In genomic region chr17:34304751-34305150, GRCm38 (mm10) we compare ENCODE assay signal across 10 mouse cellular contexts. TPM values are rescaled to one million over a fixed set of nuclear protein-coding genes. Genes with fewer than 3 reads are reported as not detected.
DNase-seq lines count a peak whose midpoint lies in the region; ATAC-seq and TF ChIP-seq lines count a peak whose summit lies in the region.
"Had no signal": no experiment of that assay in that cellular context is flagged by ENCODE, and none has a peak within 500 bp of the region (broad histone marks: within the 10 kb centered on the region; RNA-seq: fewer than 3 reads in every experiment).

No protein-coding gene starts in this region.

- no peaks in the 10 kb centered on the region for H3K4me1 ChIP-seq in intestine, embryonic 14.5 days (replicated peaks; ENCODE audit: control insufficient read depth, insufficient read depth, low read length)
- no peaks in the 10 kb centered on the region for H3K4me1 ChIP-seq in intestine, embryonic 16.5 days (ENCODE audit: control insufficient read depth, insufficient read depth, low read length)
- no peaks in the 10 kb centered on the region; the same call in 1 of the 2 replicates for H3K4me1 ChIP-seq in midbrain, postnatal 0 days (ENCODE audit: insufficient read depth, low read length)

- intact Hi-C loops in heart, postnatal 14 days (cut with DNase I): no loop called here

- H3K36me3 ChIP-seq in intestine, embryonic 14.5 days (ENCODE audit: control insufficient read depth, insufficient read depth, low read length): no peaks in the 10 kb centered on the region
- no peaks in the 10 kb centered on the region for H3K36me3 ChIP-seq in intestine, embryonic 16.5 days (ENCODE audit: control insufficient read depth, insufficient read depth, low read length)
- H3K36me3 ChIP-seq in midbrain, postnatal 0 days (ENCODE audit: insufficient read depth, low read length): no peaks in the 10 kb centered on the region
- H3K36me3 ChIP-seq: liver, embryonic 15.5 days had no signal

- no peak overlapping the region for H3K9ac ChIP-seq in intestine, embryonic 14.5 days (ENCODE audit: low read length)
- H3K9ac ChIP-seq in intestine, embryonic 16.5 days (ENCODE audit: low read depth, low read length): no peak overlapping the region
- no peak overlapping the region for H3K9ac ChIP-seq in midbrain, postnatal 0 days (replicated peaks; ENCODE audit: low read length, poor library complexity, severe bottlenecking)
- H3K9ac ChIP-seq: liver, embryonic 15.5 days had no signal

- peak; percentile 62 for DNase-seq in intestine, embryonic 14.5 days (ENCODE audit: low spot score)
- peak; percentile 41 for DNase-seq in MEL-GATA-1-ER (ENCODE audit: extremely low read depth, low read depth)
- peak; percentile 69 to 72 for DNase-seq in cerebellum, postnatal 14 days
- DNase-seq in heart, postnatal 14 days: peak; percentile 49 to 73
- DNase-seq in layer of hippocampus, adult 9-11 months: peak; percentile 84
- peak; percentile 77 for DNase-seq in midbrain, postnatal 0 days (ENCODE audit: low spot score)
- peak; percentile 63 for DNase-seq in thymus, postnatal 25 days

- no peak overlapping the region for H3K4me3 ChIP-seq in intestine, embryonic 14.5 days (ENCODE audit: low read depth, low read length)
- no peak overlapping the region for H3K4me3 ChIP-seq in intestine, embryonic 16.5 days (ENCODE audit: low read length)
- no peak overlapping the region for H3K4me3 ChIP-seq in midbrain, postnatal 0 days (ENCODE audit: low read depth, low read length)
- H3K4me3 ChIP-seq: liver, embryonic 15.5 days had no signal

- TF ChIP-seq CTCF in midbrain, postnatal 0 days (IDR thresholded peaks at IDR 0.05): no peak

- H3K9me3 ChIP-seq in intestine, embryonic 14.5 days (ENCODE audit: control insufficient read depth, low read length): no peaks in the 10 kb centered on the region
- H3K9me3 ChIP-seq in intestine, embryonic 16.5 days (ENCODE audit: control insufficient read depth, low read length): no peaks in the 10 kb centered on the region
- no peaks in the 10 kb centered on the region for H3K9me3 ChIP-seq in midbrain, postnatal 0 days (ENCODE audit: low read length)
- H3K9me3 ChIP-seq: liver, embryonic 15.5 days had no signal

- no peak overlapping the region for H3K27ac ChIP-seq in intestine, embryonic 14.5 days (ENCODE audit: low read depth)
- H3K27ac ChIP-seq in intestine, embryonic 16.5 days (ENCODE audit: low read length): no peak overlapping the region
- no peak overlapping the region for H3K27ac ChIP-seq in midbrain, postnatal 0 days (ENCODE audit: low read depth, low read length)
- H3K27ac ChIP-seq: liver, embryonic 15.5 days had no signal

- 0 out of 2 replicates have a peak, but pooled peaks cover 2% of the 10 kb centered on the region for H3K27me3 ChIP-seq in intestine, embryonic 14.5 days (replicated peaks; ENCODE audit: control insufficient read depth, insufficient read depth, low read length)
- no peaks in the 10 kb centered on the region for H3K27me3 ChIP-seq in intestine, embryonic 16.5 days (replicated peaks; ENCODE audit: control insufficient read depth, insufficient read depth, low read length)
- H3K27me3 ChIP-seq in midbrain, postnatal 0 days (ENCODE audit: insufficient read depth, low read length): no peaks in the 10 kb centered on the region

- no peak overlapping the region for H3K4me2 ChIP-seq in intestine, embryonic 14.5 days (ENCODE audit: low read length)
- H3K4me2 ChIP-seq in intestine, embryonic 16.5 days (ENCODE audit: low read depth, low read length): no peak overlapping the region
- no peak overlapping the region for H3K4me2 ChIP-seq in midbrain, postnatal 0 days (ENCODE audit: low read depth, low read length, poor library complexity, severe bottlenecking)
- H3K4me2 ChIP-seq: liver, embryonic 15.5 days had no signal

- 8% methylated on average over 4 of the region's 4 CpGs for WGBS in intestine, embryonic 14.5 days
- 15% methylated on average over 4 of the region's 4 CpGs for WGBS in intestine, embryonic 16.5 days
- WGBS in midbrain, postnatal 0 days: 28% methylated on average over 4 of the region's 4 CpGs

- no peak for ATAC-seq in intestine, embryonic 14.5 days (replicated peaks; ENCODE audit: low FRiP score, low TSS enrichment, low read depth)
- no peak for ATAC-seq in intestine, embryonic 16.5 days
- no peak for ATAC-seq in midbrain, postnatal 0 days (ENCODE audit: low FRiP score)

RNA-seq across cellular contexts. Expression of gene H2-Eb1, which starts 0.9 kb away (rescaled TPM):
- 4.1 and 4.3 TPM in 2 replicates for polyA plus RNA-seq in intestine, embryonic 14.5 days (2014; fragmentation: Nextera tagmentation; extraction: Ambion mirVana)
- polyA plus RNA-seq in intestine, embryonic 16.5 days (2015; fragmentation: Nextera tagmentation; extraction: Ambion mirVana): 11.0 and 11.1 TPM in 2 replicates
- total RNA-seq in heart, postnatal 14 days (2021): 10 to 100 TPM in 1 of 2 experiments, 1 to 10 TPM in 1; 5.8 to 11.8 TPM
- total RNA-seq in midbrain, postnatal 0 days (2014; rRNA removed): 0.88 and 1.7 TPM in 2 replicates
- polyA plus RNA-seq in midbrain, postnatal 0 days (2015; fragmentation: Nextera tagmentation; extraction: Ambion mirVana): 5.0 and 5.2 TPM in 2 replicates

RNA-seq across cellular contexts. Expression of gene H2-Aa, which starts 17.1 kb away (rescaled TPM):
- 4.7 and 5.8 TPM in 2 replicates for polyA plus RNA-seq in intestine, embryonic 14.5 days (2014; fragmentation: Nextera tagmentation; extraction: Ambion mirVana)
- 15.7 and 17.5 TPM in 2 replicates for polyA plus RNA-seq in intestine, embryonic 16.5 days (2015; fragmentation: Nextera tagmentation; extraction: Ambion mirVana)
- total RNA-seq in heart, postnatal 14 days (2021): 10 to 100 TPM in 1 of 2 experiments, 1 to 10 TPM in 1; 7.0 to 13.1 TPM
- 0.66 TPM in 1 of 2 replicates, not detected in the other for total RNA-seq in midbrain, postnatal 0 days (2014; rRNA removed)
- 0.29 and 0.81 TPM in 2 replicates for polyA plus RNA-seq in midbrain, postnatal 0 days (2015; fragmentation: Nextera tagmentation; extraction: Ambion mirVana)

RNA-seq across cellular contexts. Expression of gene H2-Eb2, which starts 20.7 kb away (rescaled TPM):
- not detected in 2 replicates for polyA plus RNA-seq in intestine, embryonic 14.5 days (2014; fragmentation: Nextera tagmentation; extraction: Ambion mirVana)
- 0.05 TPM in 1 of 2 replicates, not detected in the other for polyA plus RNA-seq in intestine, embryonic 16.5 days (2015; fragmentation: Nextera tagmentation; extraction: Ambion mirVana)
- total RNA-seq in heart, postnatal 14 days (2021): under 1 TPM in 1 of 2 experiments, not detected in 1; 0.10 TPM
- total RNA-seq in midbrain, postnatal 0 days (2014; rRNA removed): 0.22 and 0.33 TPM in 2 replicates
- polyA plus RNA-seq in midbrain, postnatal 0 days (2015; fragmentation: Nextera tagmentation; extraction: Ambion mirVana): 0.06 and 0.09 TPM in 2 replicates
- total RNA-seq: adrenal gland, postnatal 4 days had no signal
- polyA plus RNA-seq: liver, embryonic 15.5 days had no signal

RNA-seq across cellular contexts. Expression of gene H2-Ab1, which starts 47.3 kb away (rescaled TPM):
- 12.2 and 12.9 TPM in 2 replicates for polyA plus RNA-seq in intestine, embryonic 14.5 days (2014; fragmentation: Nextera tagmentation; extraction: Ambion mirVana)
- polyA plus RNA-seq in intestine, embryonic 16.5 days (2015; fragmentation: Nextera tagmentation; extraction: Ambion mirVana): 28.5 and 30.9 TPM in 2 replicates
- 10 to 100 TPM in 1 of 2 experiments, 1 to 10 TPM in 1; 6.6 to 12.7 TPM for total RNA-seq in heart, postnatal 14 days (2021)
- total RNA-seq in midbrain, postnatal 0 days (2014; rRNA removed): 0.57 and 1.4 TPM in 2 replicates
- polyA plus RNA-seq in midbrain, postnatal 0 days (2015; fragmentation: Nextera tagmentation; extraction: Ambion mirVana): 1.5 and 2.7 TPM in 2 replicates

RNA-seq across cellular contexts. Expression of gene Btnl2, which starts 49.9 kb away (rescaled TPM):
- 0.60 and 0.81 TPM in 2 replicates for polyA plus RNA-seq in intestine, embryonic 14.5 days (2014; fragmentation: Nextera tagmentation; extraction: Ambion mirVana)
- polyA plus RNA-seq in intestine, embryonic 16.5 days (2015; fragmentation: Nextera tagmentation; extraction: Ambion mirVana): 10.6 and 16.0 TPM in 2 replicates
- total RNA-seq in heart, postnatal 14 days (2021): under 1 TPM; 0.27 to 0.33 TPM
- not detected in 2 replicates for total RNA-seq in midbrain, postnatal 0 days (2014; rRNA removed)
- not detected in 2 replicates for polyA plus RNA-seq in midbrain, postnatal 0 days (2015; fragmentation: Nextera tagmentation; extraction: Ambion mirVana)
